Mouse (Mus musculus): ENCODE data around the gene Snapc5.
"Not testable (repeated sequence)": the region's sequence is repeated elsewhere in the genome, so short reads cannot be mapped to it uniquely, and the experiment has no call there.

The Snapc5 gene

DNA sequence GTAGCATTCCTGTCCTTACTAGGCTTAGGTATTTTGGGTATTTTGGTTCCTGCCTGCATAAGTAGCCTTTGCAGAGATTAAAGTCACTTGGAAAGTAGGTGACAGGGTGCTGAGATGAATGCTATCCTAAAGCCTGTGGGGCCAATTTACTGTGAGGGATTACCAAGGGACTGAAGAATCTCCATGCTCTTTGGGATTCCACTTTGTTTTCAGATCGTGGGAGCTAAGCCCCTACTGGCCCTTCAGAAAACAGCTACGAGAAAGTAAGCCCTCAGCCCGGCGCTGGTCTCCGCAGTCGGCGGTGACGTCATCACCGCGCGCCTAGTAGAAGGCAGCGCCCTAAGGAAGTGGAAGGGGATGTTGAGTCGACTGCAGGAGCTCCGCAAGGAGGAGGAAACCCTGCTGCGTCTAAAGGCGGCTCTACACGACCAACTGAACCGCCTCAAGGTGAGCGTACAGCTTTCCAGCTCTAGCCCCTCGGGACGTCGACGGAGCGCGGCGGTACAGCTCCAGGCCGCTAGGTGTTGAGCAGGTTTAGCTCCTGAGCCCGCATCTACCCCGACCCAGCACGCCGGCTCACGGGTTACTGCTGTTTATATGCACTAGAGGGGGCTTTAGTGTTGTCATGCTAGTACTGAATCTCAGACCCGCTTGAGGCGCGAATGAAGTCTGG, at the start of gene Snapc5:
TSS of gene Snapc5 (plus strand) at position 301 of the 673 bp plus-strand sequence.
- peak; percentile 69 to 86 for DNase-seq (ENCODE audit: low spot score in 2 of 2)

DNA sequence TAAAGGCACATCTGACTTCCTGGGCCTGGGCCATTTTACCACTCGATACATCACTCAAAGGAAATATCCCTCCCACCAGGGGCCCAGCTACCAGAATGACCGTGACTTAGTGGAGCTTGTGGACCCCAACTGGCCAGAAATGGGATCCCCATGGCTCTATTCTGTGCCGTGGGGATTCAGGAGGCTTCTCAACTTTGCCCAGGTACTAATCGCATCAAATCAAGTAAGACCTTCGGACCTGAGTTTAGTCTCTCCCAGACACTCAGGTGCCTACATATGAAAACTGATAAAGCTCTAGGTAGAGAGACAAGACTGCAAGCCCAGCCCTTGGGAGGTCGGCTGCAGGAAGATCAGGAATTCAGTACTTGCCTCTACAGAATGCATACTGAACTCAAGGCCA, 47.5 kb upstream of the Snapc5 start:
- DNase-seq (ENCODE audit: low spot score in 2 of 2): no peak

DNA sequence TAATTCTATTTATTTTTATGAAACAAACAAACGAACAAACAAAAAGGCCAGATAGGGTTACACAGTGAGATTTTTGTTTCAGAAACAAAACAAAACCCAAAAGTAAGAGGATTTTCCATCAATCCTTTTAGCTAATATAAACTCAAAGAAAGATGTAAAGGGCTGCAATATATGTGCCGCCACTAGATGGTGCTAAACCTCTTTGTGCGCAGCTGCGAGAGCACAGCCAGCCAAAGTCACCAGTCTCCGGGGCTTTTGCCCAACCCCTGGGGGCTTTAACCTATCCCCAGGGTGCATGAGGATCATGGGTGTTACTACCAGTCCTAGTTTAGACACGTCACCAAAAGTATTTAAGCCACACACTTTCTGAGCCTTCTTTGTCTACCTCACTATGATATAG, 40.2 kb upstream of the Snapc5 start:
- DNase-seq (ENCODE audit: low spot score in 2 of 2): peak in 1 of 2 experiments; percentile 41

DNA sequence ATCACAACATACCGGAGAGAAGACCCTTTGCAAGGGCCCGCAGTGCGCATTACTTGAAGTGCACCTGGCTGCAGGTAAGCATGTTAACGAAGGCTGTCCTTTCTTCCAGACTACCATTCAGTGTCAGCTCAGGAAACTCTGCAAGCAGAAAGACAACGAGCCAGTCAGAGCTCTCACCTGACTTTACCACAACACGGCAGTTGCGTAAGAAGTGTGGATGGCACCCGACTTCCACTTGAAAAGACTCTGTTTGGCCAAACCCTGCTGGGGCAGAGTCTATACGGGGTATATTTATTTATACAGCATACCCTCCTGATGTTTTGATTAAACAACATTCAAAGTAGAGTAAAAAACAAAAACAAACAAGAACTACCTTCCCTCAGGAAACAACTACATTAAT, 39.2 kb upstream of the Snapc5 start:
- no peak for DNase-seq (ENCODE audit: low spot score in 2 of 2)

DNA sequence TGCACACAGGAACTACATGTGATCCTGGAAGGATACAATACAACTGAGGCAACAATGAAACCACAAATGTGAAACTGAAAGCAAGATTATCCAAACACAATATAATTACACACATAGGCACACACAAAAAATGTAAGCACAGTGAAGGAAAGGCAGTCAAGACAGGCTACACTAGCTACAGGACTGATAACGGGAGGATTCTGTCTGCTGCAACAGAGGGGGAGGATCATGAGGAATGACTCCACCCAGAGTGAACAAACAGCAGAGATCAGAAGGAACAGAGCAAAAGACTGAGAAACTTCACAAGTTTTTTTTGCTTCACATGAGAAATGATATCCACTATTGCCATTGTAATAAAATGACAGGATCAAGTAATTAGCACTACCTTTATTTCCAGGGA, 22.4 kb upstream of the Snapc5 start:
- DNase-seq (ENCODE audit: low spot score in 2 of 2): no peak

DNA sequence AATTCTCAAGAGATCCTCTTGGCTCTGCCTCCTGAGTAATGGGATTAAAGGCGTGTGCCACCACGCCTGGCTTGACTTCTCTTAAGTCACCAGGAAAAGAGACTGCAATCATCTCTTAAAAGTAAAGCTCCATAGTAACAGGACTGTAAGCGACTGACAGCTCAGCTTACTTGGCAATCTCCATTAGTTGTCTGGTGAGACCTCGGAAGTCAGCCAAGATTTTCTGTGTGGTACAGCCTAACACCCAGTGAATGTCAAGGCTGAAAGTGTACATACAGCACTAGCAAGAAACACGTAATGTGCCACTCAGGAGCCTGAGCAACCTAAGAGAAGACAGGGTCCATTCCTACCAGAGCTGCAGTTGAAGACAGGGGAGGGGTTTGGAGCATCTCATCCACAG, 18.6 kb upstream of the Snapc5 start:
- no peak for DNase-seq (ENCODE audit: low spot score in 2 of 2)

DNA sequence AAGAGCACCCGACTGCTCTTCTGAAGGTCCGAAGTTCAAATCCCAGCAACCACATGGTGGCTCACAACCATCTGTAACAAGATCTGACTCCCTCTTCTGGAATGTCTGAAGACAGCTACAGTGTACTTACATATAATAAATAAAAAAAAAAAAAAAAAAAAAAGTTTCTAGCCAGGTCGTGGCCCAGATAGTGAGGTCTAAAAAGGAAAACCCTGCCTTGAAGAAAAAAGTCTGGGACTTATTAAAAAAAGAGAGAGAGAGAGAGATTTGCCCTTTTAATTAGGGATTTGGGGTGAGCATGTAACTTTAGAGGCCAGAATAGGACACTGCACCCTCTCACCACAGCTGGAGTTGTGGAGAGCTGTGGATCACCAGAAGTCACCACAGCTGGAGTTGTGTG, 9.1 kb upstream of the Snapc5 start:
- not testable (repeated sequence) for DNase-seq (ENCODE audit: low spot score in 2 of 2)

DNA sequence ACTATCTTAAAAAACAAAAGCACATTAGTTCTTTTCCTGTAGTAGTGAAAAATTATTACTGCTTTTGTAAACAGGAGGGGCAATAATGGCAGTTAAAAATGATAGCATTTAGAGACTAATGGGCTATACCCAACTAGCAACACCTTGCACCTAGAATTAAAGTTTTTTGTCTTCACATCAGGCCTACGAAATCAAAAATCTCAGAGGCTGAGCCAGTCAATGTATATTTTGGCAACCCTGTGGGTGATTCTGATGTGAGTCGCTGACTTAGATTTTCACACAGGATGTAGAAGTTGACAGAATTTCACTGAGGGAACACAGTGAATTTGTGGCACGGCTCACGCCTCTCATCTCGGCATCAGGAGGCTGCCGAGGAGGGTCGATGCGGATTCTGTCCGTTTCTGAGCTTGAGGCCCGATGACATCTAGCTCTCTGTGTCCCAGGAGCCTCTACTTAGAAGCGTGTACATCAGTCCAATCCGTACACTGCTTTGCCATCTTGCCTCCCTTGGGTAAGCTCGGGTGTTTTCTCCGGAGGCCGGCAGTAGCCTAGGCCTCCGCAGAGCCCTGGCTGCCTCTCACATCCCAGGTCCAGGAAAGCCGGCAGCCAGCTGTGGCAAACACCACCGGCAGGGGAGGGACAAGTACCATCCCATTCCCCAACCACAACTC, 6.8 kb upstream of the Snapc5 start:
- no peak for DNase-seq (ENCODE audit: low spot score in 2 of 2)

DNA sequence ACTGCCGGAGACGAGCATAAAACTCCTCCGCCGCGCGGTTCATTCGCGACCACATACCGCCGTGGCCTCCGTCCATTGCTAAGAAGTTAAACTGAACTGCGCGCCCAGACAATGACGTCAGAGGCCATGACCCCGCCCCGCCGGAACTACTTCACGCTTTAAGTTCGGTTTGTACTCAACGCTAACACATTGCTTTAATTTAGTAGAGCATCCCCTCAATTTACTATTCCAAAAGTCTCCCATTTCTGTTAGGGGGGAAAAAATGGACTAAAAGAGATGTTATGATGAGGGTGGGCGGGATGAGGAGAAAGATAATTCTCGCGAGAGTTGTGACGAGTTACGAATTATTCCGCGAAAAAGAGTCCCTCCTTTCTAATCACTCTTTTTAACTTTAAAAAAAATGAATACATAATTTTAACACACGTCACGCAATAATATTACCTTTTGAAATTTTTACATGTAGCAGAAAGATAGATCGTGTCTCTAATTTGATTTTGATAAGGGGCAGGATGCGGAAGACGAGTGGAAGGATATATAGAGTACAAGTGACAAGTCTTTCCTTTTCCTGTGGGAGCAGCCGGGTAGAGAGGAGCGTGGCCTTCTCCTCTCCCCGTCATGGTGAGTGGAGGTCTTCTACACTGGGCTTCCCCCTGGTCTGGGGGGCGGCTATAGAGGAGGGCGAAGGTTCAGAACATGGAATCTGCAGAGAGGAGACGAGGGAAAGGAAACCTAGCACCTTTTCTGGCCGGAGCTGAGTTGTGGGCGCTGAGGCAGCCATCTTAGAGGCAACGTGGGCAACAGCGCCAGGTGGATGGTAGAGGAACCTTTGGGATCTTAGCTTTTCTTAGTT, 6.0 kb upstream of the Snapc5 start, which contains the start of the genes Zwilch and Rpl4:
TSS of gene Zwilch (minus strand) at position 289 of the 850 bp plus-strand sequence.
TSS of gene Rpl4 (plus strand) at position 560 of the 850 bp plus-strand sequence.
- DNase-seq (ENCODE audit: low spot score in 2 of 2): peak; percentile 69 to 78

DNA sequence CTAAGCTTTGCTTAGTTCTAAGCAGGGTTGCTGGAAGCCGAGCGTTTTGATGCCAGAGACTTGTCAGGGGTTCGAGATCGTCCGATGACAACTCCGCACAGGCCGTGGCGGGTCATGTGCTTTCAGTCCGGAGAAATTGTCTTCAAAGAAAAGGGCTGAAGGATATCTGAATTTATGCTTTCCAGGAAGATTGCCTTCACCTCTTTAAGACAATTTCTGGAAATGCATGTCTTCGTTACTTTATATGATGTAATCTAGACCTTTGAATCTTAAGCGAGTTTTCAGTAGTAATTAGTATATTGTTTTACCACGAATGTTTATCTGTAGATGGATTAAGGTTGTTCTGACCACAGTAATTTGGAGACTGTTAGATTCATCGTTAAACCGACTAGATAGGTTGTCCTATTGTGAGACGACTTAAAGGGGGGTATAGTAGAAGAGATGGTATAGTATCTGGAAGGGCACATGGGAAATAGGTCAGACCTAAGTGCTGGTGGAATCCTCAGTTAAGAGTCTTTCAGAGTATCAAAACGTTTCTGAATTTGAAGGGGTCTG, 5.3 kb upstream of the Snapc5 start:
- no peak for DNase-seq (ENCODE audit: low spot score in 2 of 2)

DNA sequence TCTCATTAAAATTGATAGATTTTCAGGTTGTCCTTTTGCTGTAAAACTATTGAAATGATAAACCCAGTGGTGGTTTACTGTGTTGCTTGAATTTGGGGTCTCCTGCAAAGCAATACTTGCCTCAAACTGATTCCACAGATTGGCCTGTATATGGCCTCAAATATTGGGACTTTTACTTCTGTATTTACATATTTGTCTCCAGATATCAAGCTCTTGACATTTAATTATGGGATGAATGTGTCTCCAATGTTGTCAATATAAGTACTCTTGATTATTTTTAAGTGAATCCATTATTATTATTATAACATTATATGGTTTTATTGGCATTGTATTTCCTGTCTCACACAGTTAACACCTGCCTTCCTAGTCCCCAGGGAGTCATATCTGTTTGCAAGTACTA, 4.7 kb upstream of the Snapc5 start:
- DNase-seq (ENCODE audit: low spot score in 2 of 2): no peak

DNA sequence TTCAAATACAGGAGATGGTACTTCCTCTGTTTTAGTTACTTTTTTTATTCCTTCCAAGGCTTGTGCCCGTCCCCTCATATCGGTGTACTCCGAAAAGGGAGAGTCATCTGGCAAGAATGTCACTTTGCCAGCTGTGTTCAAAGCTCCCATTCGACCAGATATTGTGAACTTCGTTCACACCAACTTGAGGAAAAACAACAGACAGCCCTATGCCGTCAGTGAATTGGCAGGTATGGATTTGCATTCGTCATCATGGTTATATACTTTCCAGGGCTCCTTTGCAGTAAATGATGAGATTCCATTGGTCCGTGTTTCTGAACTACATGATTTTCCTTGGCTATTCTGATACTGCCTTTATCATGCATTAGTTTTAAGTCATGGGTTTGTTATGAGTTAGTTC, 4.3 kb upstream of the Snapc5 start:
- DNase-seq (ENCODE audit: low spot score in 2 of 2): no peak

DNA sequence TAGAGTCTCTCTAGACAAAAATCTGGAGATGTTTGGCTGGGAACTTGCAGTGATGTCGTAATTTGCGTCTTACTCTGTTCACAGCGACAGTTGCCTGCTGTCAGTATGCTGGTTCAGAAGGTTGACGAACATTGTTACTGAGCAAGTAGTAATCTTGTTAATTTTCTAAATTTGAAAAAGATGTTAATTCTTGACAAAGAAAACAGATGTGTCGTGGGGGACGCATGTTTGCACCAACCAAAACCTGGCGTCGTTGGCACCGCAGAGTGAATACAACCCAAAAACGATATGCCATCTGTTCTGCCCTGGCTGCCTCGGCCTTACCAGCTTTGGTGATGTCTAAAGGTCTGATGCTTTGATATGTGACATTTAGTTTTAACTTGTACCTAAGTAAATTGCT, 3.7 kb upstream of the Snapc5 start:
- no peak for DNase-seq (ENCODE audit: low spot score in 2 of 2)

DNA sequence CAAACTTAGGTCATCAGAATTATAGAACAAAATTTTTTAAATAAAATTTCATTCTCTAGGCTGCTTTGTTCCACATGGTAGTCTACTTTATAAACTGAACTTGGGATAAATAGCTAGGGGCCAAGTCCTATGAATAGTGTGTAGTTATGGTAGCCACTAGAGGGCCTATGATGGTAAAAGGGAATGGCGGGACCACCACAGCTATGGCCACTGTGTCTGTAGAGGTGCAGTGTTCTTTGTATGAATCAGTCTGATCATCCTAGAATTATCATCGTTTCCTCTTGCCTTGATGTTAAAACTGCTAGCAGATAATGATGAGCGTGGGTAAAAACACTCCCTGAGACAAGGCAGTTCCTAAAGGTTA, 482 bp upstream of the Snapc5 start:
- no peak for DNase-seq (ENCODE audit: low spot score in 2 of 2)

DNA sequence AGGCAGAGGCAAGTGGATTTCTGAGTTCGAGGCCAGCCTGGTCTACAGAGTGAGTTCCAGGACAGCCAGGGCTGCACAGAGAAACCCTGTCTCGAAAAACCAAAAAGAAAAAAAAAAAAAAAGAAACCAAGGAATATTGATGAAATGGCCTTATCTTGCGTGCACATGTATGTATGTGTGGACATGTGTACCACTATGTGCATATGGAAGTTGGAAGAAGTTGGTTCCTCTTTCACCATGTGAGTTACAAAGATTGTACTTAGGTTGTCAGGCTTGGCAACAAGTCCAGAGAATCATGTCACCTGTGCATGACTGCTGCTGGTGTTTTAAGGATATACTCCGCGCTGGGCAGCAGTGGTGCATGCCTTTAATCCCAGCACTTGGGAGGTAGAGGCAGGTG, 4.2 kb downstream of the Snapc5 start:
- not testable (repeated sequence) for DNase-seq (ENCODE audit: low spot score in 2 of 2)

DNA sequence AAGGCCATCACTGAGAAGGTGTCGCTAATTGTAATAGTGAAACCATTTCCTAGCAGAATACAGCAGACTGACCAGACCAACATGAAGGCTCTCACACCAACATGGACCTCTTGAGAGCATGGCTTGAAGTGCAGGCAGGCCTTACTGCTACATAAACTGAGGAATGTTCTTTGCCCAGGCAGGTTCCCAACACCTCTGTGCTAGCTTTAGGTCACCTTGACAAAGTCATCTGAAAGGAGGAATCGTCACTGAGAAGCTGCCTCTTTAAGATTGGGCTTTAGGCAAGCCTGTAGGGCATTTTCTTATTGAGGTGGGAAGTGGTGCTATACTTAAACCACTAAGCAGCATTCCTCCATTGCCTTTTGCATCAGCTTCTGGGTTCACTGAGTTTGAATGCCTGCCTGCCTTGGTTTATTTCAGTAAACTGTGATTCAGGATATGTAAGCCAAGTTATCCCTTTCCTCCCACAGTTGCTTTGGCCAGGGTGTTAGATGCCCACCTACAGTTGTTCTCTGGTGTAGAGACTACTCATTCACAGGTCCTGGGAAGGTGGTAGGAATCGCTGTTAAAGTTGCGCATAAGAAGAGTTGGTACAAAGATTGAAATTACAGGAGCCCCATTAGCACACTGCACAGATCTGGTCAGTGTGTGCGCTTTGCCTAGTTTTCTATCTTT, 5.2 kb downstream of the Snapc5 start:
- no peak for DNase-seq (ENCODE audit: low spot score in 2 of 2)

DNA sequence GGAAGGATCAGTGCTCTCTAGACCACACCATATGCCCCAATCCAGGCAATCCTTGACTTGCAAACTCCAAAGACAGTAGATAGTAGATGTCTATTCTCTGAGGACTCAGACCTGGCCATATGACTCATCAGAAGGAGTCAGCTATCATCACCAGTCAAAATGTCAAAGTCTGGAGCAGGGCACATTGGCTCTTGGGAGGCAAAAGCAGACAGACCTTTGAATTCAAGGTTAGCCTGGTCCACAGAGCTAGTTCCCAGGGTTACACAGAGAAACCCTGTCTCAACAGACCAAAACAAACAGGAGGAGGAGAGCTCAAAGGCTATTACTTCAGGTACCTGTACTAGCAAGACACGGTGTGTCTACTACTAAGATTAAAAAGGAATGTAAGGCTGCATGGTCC, 14.8 kb downstream of the Snapc5 start:
- no peak for DNase-seq (ENCODE audit: low spot score in 2 of 2)

DNA sequence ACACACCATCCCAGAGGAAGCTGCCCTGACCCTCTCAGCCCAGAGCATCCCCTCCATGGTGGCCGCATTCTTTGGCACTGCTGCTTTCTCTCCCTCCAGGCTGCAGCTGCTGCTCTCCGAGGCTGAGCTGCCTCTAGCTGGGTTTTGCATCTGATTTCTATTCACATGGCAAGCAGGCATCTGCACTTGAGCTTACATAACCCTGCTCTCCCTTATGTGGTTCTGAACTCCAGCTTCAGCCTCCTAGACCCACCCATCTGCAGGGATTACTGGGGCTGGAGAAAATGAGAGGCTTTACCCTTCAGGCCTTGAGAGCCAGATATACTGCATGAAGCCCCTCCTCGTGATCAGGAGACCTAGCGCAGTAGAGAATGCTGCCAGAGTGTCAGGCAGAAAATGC, 16.5 kb downstream of the Snapc5 start:
- DNase-seq (ENCODE audit: low spot score in 2 of 2): no peak

DNA sequence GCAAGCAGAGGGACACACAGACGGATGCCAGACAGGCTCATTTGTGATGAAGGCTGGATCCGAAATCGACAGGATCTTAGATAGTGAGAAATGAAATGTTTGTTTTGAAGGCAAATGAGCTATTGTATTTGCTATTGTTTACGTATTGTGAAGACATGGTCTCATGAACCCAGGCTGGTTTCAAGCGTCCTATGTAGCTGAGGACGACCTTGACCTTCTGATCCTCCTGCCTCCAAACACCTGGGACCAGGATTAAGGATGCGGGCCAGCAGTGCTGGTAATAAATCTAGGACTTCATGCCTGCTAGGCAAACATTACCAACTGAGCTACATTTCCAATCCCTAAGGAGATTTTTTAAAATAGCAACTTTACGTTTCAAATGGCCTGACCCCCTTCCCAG, 18.4 kb downstream of the Snapc5 start:
- DNase-seq (ENCODE audit: low spot score in 2 of 2): no peak

DNA sequence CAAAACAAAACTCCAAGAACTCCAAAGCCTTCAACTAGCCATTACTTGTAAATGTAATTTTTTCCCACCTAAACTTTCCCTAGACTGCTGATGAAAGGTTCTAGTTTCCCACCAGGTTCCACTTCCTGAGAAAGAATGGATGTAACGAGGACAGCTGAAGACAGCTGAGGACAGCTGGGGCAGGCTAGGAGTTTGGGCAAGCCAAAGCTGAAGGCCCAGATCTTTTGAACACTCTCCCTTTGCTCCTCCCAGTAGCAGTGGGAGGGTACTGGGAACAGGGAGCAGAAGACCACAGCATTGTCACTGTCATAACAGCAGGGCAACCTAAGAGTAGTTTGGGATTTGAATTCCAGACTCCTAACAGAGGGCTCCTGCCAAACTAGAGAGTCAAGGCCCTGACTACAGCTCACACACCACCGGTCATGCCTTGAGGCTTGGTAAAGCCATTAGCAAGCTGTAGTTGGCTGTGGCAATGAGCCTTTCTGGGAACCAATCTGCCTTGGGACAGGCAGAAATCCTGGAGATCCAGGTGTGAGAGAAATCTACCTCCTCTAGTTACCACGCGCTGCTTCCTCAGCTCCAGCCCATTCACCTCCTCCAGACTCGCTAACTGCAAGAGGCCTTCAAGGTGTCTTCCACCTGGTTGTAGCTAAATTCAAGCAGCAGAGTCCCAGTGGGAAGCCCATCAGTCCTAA, 19.1 kb downstream of the Snapc5 start:
- no peak for DNase-seq (ENCODE audit: low spot score in 2 of 2)

DNA sequence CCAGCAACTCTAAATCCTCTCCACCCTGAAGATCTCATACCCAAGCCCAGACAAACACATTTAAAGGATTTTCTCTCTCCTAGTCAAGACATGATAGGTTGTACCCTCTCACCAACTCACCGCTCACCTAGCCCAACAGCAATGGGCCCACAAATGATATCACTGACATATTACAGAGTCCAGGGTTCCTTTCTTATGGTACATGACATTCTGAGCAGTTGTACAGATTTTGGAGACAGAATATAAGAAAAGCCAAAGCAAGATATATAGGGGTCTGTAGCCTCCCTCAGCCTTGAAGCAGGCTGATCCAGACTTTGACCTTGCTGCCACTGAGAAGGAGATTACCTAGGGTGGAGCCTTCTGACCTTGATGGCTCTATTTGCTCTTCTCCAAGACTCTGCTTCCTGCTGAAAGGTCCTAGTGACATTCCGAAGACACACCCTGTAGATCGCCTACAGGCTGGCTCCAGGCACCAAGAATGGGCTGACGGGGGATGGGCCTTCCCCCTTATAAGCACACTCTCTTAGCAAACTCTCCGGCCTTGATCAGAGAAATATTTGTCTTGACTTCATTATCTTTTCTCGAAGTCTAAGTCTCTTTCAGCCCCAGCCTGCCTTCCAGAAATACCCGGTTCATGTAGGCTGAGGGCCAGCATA, 19.8 kb downstream of the Snapc5 start:
- not testable (repeated sequence) for DNase-seq (ENCODE audit: low spot score in 2 of 2)
